Mouse (Mus musculus): ENCODE data around the gene Nacc1. TPM values are rescaled to one million over a fixed set of nuclear protein-coding genes. Genes with fewer than 3 reads are reported as not detected.

Nacc1 gene
- total RNA-seq, 1 experiment, result 85.5 TPM

DNA sequence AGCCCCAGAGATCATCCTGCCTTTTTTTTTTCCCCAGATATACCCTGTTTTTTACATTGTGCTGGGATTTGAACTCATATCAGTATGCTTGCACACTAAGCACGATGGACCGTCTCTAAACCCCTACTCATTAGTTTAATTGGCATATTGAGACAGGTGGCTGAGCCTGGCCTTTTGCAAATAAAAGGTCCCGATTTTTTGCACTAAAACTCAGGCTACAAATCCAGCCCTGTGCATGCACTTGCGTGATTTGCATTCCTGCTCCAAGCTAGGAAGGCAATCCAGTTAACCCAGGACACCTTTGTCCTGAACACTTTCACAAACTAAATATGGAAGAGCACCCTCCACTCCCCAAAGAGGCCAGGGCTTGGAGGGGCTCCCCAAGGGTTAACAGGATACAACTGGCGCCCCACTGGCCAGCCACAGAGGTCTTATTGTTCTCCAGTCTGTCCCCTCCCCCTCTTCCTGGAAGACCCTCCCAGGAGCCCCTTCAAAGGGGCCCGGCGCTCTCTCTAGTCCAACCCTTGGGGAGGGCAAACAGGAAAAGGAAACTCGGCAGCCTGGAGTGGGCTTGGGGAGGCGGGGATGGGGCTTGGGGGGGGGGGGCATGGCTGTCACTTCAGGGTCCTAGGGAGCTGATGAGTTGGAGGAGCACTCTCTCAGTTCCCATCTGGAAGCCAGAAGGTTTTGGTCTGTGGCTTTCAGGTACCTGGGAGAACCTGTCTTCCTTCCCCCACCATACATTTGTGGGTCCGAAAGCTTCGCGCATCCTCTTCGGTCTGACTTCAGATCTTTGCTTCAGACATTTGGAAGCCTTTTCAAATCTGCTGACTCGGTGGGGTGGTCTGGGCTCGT lies 32.1 kb downstream of the Nacc1 start:
- Histone ChIP-seq H3K9me3 (ENCODE audit: control insufficient read depth, insufficient read depth, low read depth, low read length) (no peaks in the 10 kb centered on the region), H3K27ac (ENCODE audit: insufficient read depth, low read depth, low read length, poor library complexity, severe bottlenecking) (peak overlapping the region; percentile 97), H3K4me3 (ENCODE audit: insufficient read depth in 1 of 2, low read depth in 1 of 2, low read length in 2 of 2, poor library complexity in 1 of 2, severe bottlenecking in 1 of 2) (peak overlapping the region; percentile 77 to 83), H3K4me1 (ENCODE audit: control insufficient read depth in 2 of 2, insufficient read depth in 2 of 2, low read length in 2 of 2, poor library complexity in 1 of 2) (peaks cover 13 to 14% of the 10 kb centered on the region in 2 experiments), H3K9ac (ENCODE audit: insufficient read depth, low read depth, low read length, poor library complexity, severe bottlenecking) (peak overlapping the region; percentile 89), H3K36me3 (ENCODE audit: control insufficient read depth, insufficient read depth, low read length, poor library complexity, severe bottlenecking) (no peaks in the 10 kb centered on the region)
- in situ Hi-C loops (cut with MboI; ENCODE audit: low sequenced_read_pairs in 2 of 2, unreplicated experiment in 2 of 2), result no loop called here
- no peak for DNase-seq (ENCODE audit: low read depth, low spot score)
- TF ChIP-seq CHD2 (IDR thresholded peaks at IDR 0.05; ENCODE audit: low read depth, low read length) (no peak), MAFK (IDR thresholded peaks at IDR 0.05; ENCODE audit: insufficient read depth, low read depth, low read length) (0 out of 2 replicates have a peak, but pooled peaks have one; percentile 15), ZNF384 (IDR thresholded peaks at IDR 0.05; ENCODE audit: low read depth, low read length) (0 out of 2 replicates have a peak, but pooled peaks have one; percentile 34)

DNA sequence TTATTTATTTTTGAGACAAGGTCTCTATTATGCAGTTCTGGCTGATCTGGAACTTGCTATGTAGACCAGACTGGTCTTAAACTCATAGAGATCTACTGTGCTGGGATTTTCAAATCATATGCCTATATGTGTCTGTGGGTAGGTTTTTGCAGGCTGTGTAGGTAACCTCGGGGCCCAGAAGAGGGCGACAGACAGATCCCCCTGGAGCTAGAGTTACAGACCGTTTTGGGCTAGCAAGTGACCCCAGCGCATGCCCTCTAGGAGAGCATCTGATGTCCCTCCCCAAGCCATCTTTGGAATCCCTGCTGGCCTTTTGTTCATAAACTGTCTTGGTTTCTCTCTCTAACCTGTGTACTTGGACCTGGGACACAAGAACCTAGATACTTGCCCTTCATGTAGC lies 33.1 kb downstream of the Nacc1 start:
- H3K9me3 ChIP-seq (ENCODE audit: control insufficient read depth, insufficient read depth, low read depth, low read length), result no peaks in the 10 kb centered on the region
- H3K4me3 ChIP-seq (ENCODE audit: insufficient read depth in 1 of 2, low read depth in 1 of 2, low read length in 2 of 2, poor library complexity in 1 of 2, severe bottlenecking in 1 of 2), result peak overlapping the region; percentile 46 to 83; a peak in 3 of 4 replicates
- peak overlapping the region; percentile 97 for H3K27ac ChIP-seq (ENCODE audit: insufficient read depth, low read depth, low read length, poor library complexity, severe bottlenecking)
- peak overlapping the region; percentile 62 for H3K9ac ChIP-seq (ENCODE audit: insufficient read depth, low read depth, low read length, poor library complexity, severe bottlenecking)
- H3K4me1 ChIP-seq (ENCODE audit: control insufficient read depth in 2 of 2, insufficient read depth in 2 of 2, low read length in 2 of 2, poor library complexity in 1 of 2), result peaks cover 13 to 15% of the 10 kb centered on the region in 2 experiments
- no peak for DNase-seq (ENCODE audit: low read depth, low spot score)
- TF ChIP-seq HCFC1 (IDR thresholded peaks at IDR 0.05; ENCODE audit: borderline replicate concordance, insufficient read depth, low read length) (no peak), ZC3H11A (IDR thresholded peaks at IDR 0.05; ENCODE audit: borderline replicate concordance, low read depth, low read length) (no peak), MAFK (IDR thresholded peaks at IDR 0.05; ENCODE audit: insufficient read depth, low read depth, low read length) (no peak), ZNF384 (IDR thresholded peaks at IDR 0.05; ENCODE audit: low read depth, low read length) (no peak), CHD2 (IDR thresholded peaks at IDR 0.05; ENCODE audit: low read depth, low read length) (no peak)
- no peaks in the 10 kb centered on the region for H3K36me3 ChIP-seq (ENCODE audit: control insufficient read depth, insufficient read depth, low read length, poor library complexity, severe bottlenecking)
- in situ Hi-C loops (cut with MboI; ENCODE audit: low sequenced_read_pairs in 2 of 2, unreplicated experiment in 2 of 2), result no loop called here

DNA sequence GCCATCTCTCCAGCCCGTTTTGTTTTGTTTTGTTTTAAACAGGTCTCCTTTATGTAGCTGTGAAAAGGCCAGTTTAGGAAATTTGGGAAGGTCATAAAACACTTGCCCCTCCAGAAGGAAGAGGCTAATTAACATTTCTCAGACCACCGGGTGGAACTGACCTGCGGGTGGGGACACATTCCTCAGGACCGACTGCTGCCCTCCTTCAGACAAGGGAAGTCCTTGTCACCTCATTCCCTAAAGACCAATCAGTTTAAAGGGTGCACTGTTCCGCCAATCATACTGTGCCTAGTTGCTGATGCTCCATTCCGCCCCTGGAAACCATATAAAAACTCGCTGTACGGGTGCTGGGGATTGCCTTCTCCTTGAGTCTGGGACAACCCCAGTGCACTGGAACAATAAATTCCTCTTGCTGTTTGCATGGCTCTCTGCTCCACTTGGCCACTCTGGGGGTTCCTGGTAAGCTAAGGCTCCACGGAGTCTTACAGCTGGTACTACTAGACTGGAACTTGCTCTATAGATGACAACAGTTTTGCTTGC lies 34.5 kb downstream of the Nacc1 start:
- no peak for DNase-seq (ENCODE audit: low read depth, low spot score)
- Histone ChIP-seq H3K4me3 (ENCODE audit: insufficient read depth in 1 of 2, low read depth in 1 of 2, low read length in 2 of 2, poor library complexity in 1 of 2, severe bottlenecking in 1 of 2) (no peak overlapping the region), H3K4me1 (ENCODE audit: control insufficient read depth in 2 of 2, insufficient read depth in 2 of 2, low read length in 2 of 2, poor library complexity in 1 of 2) (peaks cover 13 to 16% of the 10 kb centered on the region in 2 experiments), H3K27ac (ENCODE audit: insufficient read depth, low read depth, low read length, poor library complexity, severe bottlenecking) (no peak overlapping the region), H3K9ac (ENCODE audit: insufficient read depth, low read depth, low read length, poor library complexity, severe bottlenecking) (no peak overlapping the region), H3K9me3 (ENCODE audit: control insufficient read depth, insufficient read depth, low read depth, low read length) (no peaks in the 10 kb centered on the region), H3K36me3 (ENCODE audit: control insufficient read depth, insufficient read depth, low read length, poor library complexity, severe bottlenecking) (no peaks in the 10 kb centered on the region)
- TF ChIP-seq CHD2 (IDR thresholded peaks at IDR 0.05; ENCODE audit: low read depth, low read length) (no peak), HCFC1 (IDR thresholded peaks at IDR 0.05; ENCODE audit: borderline replicate concordance, insufficient read depth, low read length) (no peak), MAFK (IDR thresholded peaks at IDR 0.05; ENCODE audit: insufficient read depth, low read depth, low read length) (no peak), ZC3H11A (IDR thresholded peaks at IDR 0.05; ENCODE audit: borderline replicate concordance, low read depth, low read length) (no peak), ZNF384 (IDR thresholded peaks at IDR 0.05; ENCODE audit: low read depth, low read length) (no peak)
- in situ Hi-C loops (cut with MboI; ENCODE audit: low sequenced_read_pairs in 2 of 2, unreplicated experiment in 2 of 2), result no loop called here

DNA sequence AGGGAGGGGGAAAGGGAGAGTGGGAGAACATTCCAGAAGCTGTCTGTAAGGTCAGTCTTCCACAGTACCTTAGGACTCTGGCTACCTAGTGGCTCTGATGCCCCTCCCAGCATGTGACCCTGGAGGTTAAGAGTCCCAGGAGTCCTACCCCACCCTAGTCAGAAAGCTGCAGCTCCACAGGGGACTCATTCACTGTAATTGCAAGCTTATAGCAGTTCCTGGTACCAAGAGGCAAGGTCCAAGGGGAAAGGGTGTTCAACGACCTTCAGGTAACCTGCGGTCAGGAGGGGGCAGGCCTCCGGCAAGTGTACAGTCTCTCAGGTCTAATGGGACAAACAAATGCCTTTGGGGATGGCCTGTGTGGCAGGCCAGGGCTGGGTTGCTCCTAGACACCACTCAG lies 37.4 kb downstream of the Nacc1 start:
- H3K4me3 ChIP-seq (ENCODE audit: insufficient read depth in 1 of 2, low read depth in 1 of 2, low read length in 2 of 2, poor library complexity in 1 of 2, severe bottlenecking in 1 of 2), result peak overlapping the region; percentile 24 to 32; a peak in 3 of 4 replicates
- peaks cover 6 to 9% of the 10 kb centered on the region in 2 experiments; a peak in 3 of 4 replicates for H3K4me1 ChIP-seq (ENCODE audit: control insufficient read depth in 2 of 2, insufficient read depth in 2 of 2, low read length in 2 of 2, poor library complexity in 1 of 2)
- H3K9me3 ChIP-seq (ENCODE audit: control insufficient read depth, insufficient read depth, low read depth, low read length), result no peaks in the 10 kb centered on the region
- H3K27ac ChIP-seq (ENCODE audit: insufficient read depth, low read depth, low read length, poor library complexity, severe bottlenecking), result peak overlapping the region; percentile 86
- DNase-seq (ENCODE audit: low read depth, low spot score), result no peak
- peak overlapping the region; percentile 69; the same call in 1 of the 2 replicates for H3K9ac ChIP-seq (ENCODE audit: insufficient read depth, low read depth, low read length, poor library complexity, severe bottlenecking)
- TF ChIP-seq CHD2 (IDR thresholded peaks at IDR 0.05; ENCODE audit: low read depth, low read length) (no peak), HCFC1 (IDR thresholded peaks at IDR 0.05; ENCODE audit: borderline replicate concordance, insufficient read depth, low read length) (0 out of 2 replicates have a peak, but pooled peaks have one; percentile 25)
- in situ Hi-C loops (cut with MboI; ENCODE audit: low sequenced_read_pairs in 2 of 2, unreplicated experiment in 2 of 2), result no loop called here
- H3K36me3 ChIP-seq (ENCODE audit: control insufficient read depth, insufficient read depth, low read length, poor library complexity, severe bottlenecking), result no peaks in the 10 kb centered on the region

Measured in ES-E14 (cell line).